Mouse (Mus musculus): ENCODE results near the gene Mgat5.

GRCm38 (mm10) chr1:127396569-127397349 is 191.9 kb downstream of the Mgat5 start:
- no peak for TF ChIP-seq POLR2A (IDR thresholded peaks at IDR 0.05; ENCODE audit: extremely low read depth, insufficient read depth, low read length)
- TF ChIP-seq CTCF (IDR thresholded peaks at IDR 0.05; ENCODE audit: low read depth, low read length), result no peak

Data from liver, adult 2 months (tissue).